Mouse (Mus musculus) Muller cell, postnatal 12 days (primary cell): ENCODE data around the gene Gal.

Experiments used
- DNase-seq: peaks from one replicate; pipeline ENCODE4 v3.0.0-alpha.2; 2015; ENCODE audit errors: inconsistent ontology term

Gene Gal

GRCm38 (mm10) chr19:3419251-3419650 lies 4.9 kb upstream of the Gal start:
- peak; percentile 85 for DNase-seq

- DNase-seq: peak; percentile 64
Measured at GRCm38 (mm10) chr19:3405531-3406281, 8.6 kb downstream of the Gal start.

- no peak for DNase-seq
Measured at GRCm38 (mm10) chr19:3404030-3404429, 10.3 kb downstream of the Gal start.

GRCm38 (mm10) chr19:3402390-3402789 lies 12.0 kb downstream of the Gal start:
- DNase-seq: no peak

- no peak for DNase-seq
Measured at GRCm38 (mm10) chr19:3401943-3402342, 12.4 kb downstream of the Gal start.

- DNase-seq: no peak
Measured at GRCm38 (mm10) chr19:3401504-3401903, 12.8 kb downstream of the Gal start.

- no peak for DNase-seq
Measured at GRCm38 (mm10) chr19:3400057-3400456, 14.3 kb downstream of the Gal start.

GRCm38 (mm10) chr19:3394216-3394615 lies 20.1 kb downstream of the Gal start:
- peak; percentile 58 for DNase-seq

- DNase-seq: no peak
Measured at GRCm38 (mm10) chr19:3392384-3392783, 22.0 kb downstream of the Gal start.

GRCm38 (mm10) chr19:3389089-3389488 lies 25.3 kb downstream of the Gal start:
- peak; percentile 93 for DNase-seq

- DNase-seq: peak; percentile 98
Measured at GRCm38 (mm10) chr19:3388629-3389057, 25.7 kb downstream of the Gal start, which contains the start of gene Tesmin. Gene Tesmin, plus strand, starts transcription at chr19:3388857.

GRCm38 (mm10) chr19:3388061-3388460 lies 26.3 kb downstream of the Gal start:
- no peak for DNase-seq

GRCm38 (mm10) chr19:3378614-3379013 lies 35.7 kb downstream of the Gal start:
- no peak for DNase-seq

- DNase-seq: no peak
Measured at GRCm38 (mm10) chr19:3376966-3377715, 37.2 kb downstream of the Gal start.

- DNase-seq: no peak
Measured at GRCm38 (mm10) chr19:3375945-3376495, 38.3 kb downstream of the Gal start.

GRCm38 (mm10) chr19:3374028-3374427 lies 40.3 kb downstream of the Gal start:
- no peak for DNase-seq

GRCm38 (mm10) chr19:3373380-3373779 lies 41.0 kb downstream of the Gal start:
- no peak for DNase-seq

- no peak for DNase-seq
Measured at GRCm38 (mm10) chr19:3368276-3368675, 46.1 kb downstream of the Gal start.

- no peak for DNase-seq
Measured at GRCm38 (mm10) chr19:3365089-3365488, 49.3 kb downstream of the Gal start.

GRCm38 (mm10) chr19:3363510-3363909 lies 50.8 kb downstream of the Gal start:
- DNase-seq: no peak
